Mouse (Mus musculus): ENCODE data around the gene Myrfl. TPM values are rescaled to one million over a fixed set of nuclear protein-coding genes. Genes with fewer than 3 reads are reported as not detected.
A peak's percentile ranks its signal among the peaks of the same experiment; 100 is the strongest.

The Myrfl gene
- polyA plus RNA-seq, 1 experiment from 2014 or later = 0.04 TPM

DNA sequence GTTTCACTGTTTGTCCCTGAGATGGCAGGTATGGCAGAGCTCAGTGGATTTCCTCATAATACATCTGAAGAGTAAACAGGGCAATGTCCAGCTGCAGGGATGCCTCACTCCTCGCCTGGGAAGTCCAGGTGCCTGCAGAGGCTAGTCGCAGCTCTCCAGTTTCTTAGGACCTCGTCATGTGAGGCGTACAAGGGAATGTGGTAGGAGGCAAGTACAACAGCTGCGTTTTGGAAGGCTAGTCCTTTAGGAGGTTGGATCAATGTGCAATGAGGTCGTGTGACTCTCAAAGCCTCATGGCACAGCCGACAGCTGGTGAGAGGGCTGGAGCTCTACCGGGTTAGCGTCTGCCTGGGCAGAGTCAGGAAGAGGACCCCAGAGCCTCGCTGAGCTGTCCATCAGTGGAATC lies 7.8 kb upstream of the Myrfl start:
- Histone ChIP-seq H3K4me3 (no peak overlapping the region), H3K4me1 (no peaks in the 10 kb centered on the region), H3K27ac (no peak overlapping the region), H3K9me3 (replicated peaks) (no peaks in the 10 kb centered on the region), H3K27me3 (ENCODE audit: low read depth, poor library complexity, severe bottlenecking) (no peaks in the 10 kb centered on the region), H3K36me3 (peaks cover 51% of the 10 kb centered on the region)
- WGBS = 91% methylated on average over 10 of the region's 10 CpGs
- no peak for DNase-seq (ENCODE audit: low spot score)

DNA sequence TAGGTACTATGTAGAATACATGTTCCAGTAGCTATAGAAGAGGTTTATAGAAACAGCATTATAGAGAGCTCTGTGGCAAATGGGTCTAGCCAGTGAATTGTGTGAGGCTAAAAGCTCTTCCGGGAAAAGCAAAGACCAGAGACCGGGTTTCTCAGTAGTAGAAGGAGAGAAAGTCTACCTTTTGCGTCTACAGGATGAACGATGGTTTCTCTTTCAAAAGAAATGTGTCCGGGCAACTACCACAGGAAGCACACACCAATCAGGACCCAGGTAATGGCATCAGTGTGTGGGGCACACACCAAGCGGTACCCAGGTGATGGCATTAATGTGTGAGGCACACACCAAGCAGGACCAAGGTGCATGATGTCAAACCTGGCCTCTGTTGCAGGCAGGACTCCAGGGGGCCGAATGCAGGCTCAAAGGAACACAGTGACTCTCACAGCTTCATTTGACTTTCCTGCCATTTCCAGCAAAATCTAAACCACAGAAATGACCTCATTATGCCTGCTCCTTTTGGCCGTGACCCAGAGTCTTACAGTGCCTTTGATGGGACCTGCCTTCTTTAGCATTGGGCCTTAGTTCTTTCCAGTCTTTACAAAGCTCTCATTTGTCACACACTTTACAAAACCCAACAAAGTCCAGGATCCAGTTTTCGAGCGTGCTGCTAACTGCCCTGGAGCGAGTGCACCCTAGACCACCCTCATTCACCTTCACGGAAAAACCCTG lies 1.4 kb downstream of the Myrfl start:
- WGBS = 79% methylated on average over 12 of the region's 12 CpGs
- Histone ChIP-seq H3K27me3 (ENCODE audit: low read depth, poor library complexity, severe bottlenecking) (no peaks in the 10 kb centered on the region), H3K27ac (peak overlapping the region; percentile 21; the same call in 1 of the 2 replicates)

DNA sequence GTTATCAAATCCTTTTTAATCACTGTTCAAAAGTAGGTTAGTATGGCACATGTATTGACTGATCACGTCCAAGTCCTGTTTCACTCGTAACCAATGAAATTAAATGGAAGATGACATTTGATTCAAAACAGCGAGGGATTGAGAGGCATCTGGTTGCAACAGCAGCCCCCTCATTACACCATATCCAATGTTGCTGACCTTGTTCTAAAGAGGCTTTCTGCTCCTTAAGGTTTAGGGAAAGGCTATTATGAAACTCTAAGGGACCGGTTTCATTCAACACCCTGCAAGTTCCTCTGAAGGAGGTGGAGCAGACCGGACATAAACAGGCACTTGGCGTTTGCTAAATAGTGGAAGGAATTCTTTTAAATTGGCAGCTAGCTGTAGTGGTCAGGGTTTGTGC lies 2.2 kb downstream of the Myrfl start:
- DNase-seq (ENCODE audit: low spot score) = no peak
- Histone ChIP-seq H3K27me3 (ENCODE audit: low read depth, poor library complexity, severe bottlenecking) (no peaks in the 10 kb centered on the region), H3K4me3 (no peak overlapping the region), H3K27ac (no peak overlapping the region), H3K36me3 (no peaks in the 10 kb centered on the region), H3K9me3 (replicated peaks) (no peaks in the 10 kb centered on the region), H3K4me1 (peaks cover 51% of the 10 kb centered on the region)
- WGBS = 83% methylated on average over 6 of the region's 6 CpGs

More for the DNA sequence above, 1.4 kb downstream of the Myrfl start:
- Histone ChIP-seq H3K4me3 (no peak overlapping the region), H3K36me3 (no peaks in the 10 kb centered on the region), H3K9me3 (replicated peaks) (no peaks in the 10 kb centered on the region), H3K4me1 (peaks cover 51% of the 10 kb centered on the region)
- no peak for DNase-seq (ENCODE audit: low spot score)

DNA sequence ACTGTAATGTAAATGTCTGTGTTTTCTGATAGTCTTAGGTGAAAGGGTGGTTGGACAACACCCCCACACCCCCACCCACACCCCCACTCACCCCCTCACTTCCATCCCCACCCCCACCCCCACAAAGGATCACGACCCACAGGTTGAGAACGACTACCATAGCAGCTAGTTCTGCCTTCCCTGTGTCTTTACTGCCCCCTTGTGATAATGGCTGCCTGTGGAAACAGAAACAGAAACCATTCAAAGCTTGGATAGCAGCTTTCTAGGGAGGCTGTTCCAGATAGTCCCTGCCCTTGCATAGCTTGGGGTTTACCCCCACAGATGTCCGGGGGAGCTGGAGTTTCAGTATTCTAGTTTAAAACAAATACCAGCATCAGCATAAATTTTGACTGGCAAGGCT lies 3.0 kb downstream of the Myrfl start:
- WGBS = 28% methylated on average over 3 of the region's 3 CpGs
- H3K27me3 ChIP-seq (ENCODE audit: low read depth, poor library complexity, severe bottlenecking) = no peaks in the 10 kb centered on the region
- peaks cover 51% of the 10 kb centered on the region for H3K4me1 ChIP-seq
- DNase-seq (ENCODE audit: low spot score) = peak; percentile 37
- H3K4me3 ChIP-seq = no peak overlapping the region
- H3K27ac ChIP-seq = 0 out of 2 replicates have a peak overlapping the region, but pooled peaks have one; percentile 47
- H3K36me3 ChIP-seq = no peaks in the 10 kb centered on the region
- H3K9me3 ChIP-seq (replicated peaks) = no peaks in the 10 kb centered on the region

DNA sequence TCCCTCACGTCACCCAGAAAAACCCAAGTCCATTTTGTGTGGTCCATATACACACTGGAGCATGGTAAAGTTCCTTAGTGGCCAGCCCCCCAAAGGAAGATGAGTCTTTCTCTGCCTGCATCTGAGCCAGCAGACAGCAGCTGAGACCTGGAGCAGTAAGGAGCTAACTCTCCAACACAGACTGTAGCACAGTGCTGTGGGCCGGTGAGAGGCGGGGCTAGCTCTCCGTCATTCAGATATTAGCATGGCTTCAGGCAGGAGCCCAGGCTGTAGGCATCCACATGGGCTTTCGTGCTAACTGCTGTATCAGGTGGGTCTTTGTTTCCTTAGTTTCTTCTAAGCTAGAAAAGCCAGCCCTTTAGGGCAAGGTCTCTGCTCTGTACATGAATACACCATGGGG lies 6.1 kb downstream of the Myrfl start:
- H3K4me1 ChIP-seq = peaks cover 47% of the 10 kb centered on the region
- 59% methylated on average over 5 of the region's 5 CpGs for WGBS
- peak; percentile 37 for DNase-seq (ENCODE audit: low spot score)
- no peak overlapping the region for H3K27ac ChIP-seq
- no peaks in the 10 kb centered on the region for H3K36me3 ChIP-seq
- H3K9me3 ChIP-seq (replicated peaks) = no peaks in the 10 kb centered on the region
- no peak overlapping the region for H3K4me3 ChIP-seq
- no peaks in the 10 kb centered on the region for H3K27me3 ChIP-seq (ENCODE audit: low read depth, poor library complexity, severe bottlenecking)

DNA sequence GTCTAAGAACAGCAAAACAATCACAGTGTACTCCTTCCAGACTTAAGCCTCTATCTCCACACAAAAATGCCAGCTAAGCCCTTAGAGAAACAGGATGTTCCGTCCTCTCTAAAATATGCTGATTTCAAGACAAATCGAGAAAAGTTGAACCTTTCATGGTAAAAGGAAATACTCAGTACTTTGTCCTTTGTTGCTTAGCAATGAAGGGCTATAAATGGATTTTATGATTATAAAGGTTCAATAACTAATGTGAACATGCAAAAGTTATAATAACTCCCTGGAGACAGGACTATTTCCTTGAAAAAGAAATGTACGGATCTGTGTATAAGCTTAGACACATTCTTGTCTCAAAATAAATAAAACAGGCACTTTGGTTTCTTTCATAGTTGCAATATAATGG lies 12.2 kb downstream of the Myrfl start:
- DNase-seq (ENCODE audit: low spot score) = no peak

DNA sequence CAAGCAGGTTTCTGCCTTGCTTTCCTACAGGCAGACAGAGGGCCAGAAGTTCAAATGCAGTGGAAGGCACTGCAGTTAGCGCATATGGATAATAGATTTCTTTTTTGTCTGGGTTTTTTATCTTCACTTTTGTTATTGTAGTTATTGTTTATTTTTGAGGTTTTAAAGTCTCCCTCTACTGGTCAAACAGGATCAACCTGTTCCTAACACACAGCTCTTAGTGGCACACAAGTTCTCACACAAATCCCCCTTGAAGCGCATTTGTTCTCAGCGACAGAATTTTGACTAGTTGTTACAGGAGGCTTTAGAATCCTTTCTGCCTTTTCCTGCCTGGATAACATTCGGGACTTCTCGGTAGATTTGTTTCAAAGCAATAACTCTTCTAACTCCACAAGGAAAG lies 13.2 kb downstream of the Myrfl start:
- DNase-seq (ENCODE audit: low spot score) = no peak
- H3K27ac ChIP-seq = no peak overlapping the region
- H3K4me3 ChIP-seq = no peak overlapping the region
- WGBS = 71% methylated on average over 5 of the region's 5 CpGs
- H3K4me1 ChIP-seq = no peaks in the 10 kb centered on the region
- no peaks in the 10 kb centered on the region for H3K36me3 ChIP-seq
- H3K27me3 ChIP-seq (ENCODE audit: low read depth, poor library complexity, severe bottlenecking) = no peaks in the 10 kb centered on the region
- H3K9me3 ChIP-seq (replicated peaks) = no peaks in the 10 kb centered on the region

More for the DNA sequence above, 12.2 kb downstream of the Myrfl start:
- Histone ChIP-seq H3K4me3 (no peak overlapping the region), H3K27ac (no peak overlapping the region), H3K27me3 (ENCODE audit: low read depth, poor library complexity, severe bottlenecking) (no peaks in the 10 kb centered on the region), H3K4me1 (no peaks in the 10 kb centered on the region), H3K9me3 (replicated peaks) (no peaks in the 10 kb centered on the region), H3K36me3 (no peaks in the 10 kb centered on the region)
- 90% methylated on average over 3 of the region's 3 CpGs for WGBS

DNA sequence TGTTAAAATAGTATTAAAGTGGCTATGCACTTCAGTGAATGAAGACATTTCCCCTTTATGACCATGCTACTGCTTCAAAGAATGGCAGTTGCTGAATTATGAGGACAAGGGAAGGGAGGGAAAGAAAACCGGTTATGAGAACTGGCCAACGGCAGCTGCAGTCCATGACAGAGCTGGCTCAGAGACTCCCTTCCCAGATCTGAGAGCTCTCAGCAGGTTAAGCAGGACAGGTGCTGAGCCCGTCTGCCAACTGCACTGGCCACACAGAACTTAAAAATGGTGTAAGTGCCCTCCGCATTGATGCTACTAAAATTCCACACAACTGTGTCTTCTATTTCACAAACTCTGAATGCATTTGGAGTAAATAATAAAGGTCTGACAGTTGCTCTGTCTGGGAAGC lies 19.3 kb downstream of the Myrfl start:
- no peak for DNase-seq (ENCODE audit: low spot score)
- no peaks in the 10 kb centered on the region for H3K36me3 ChIP-seq
- H3K27ac ChIP-seq = no peak overlapping the region
- H3K9me3 ChIP-seq (replicated peaks) = no peaks in the 10 kb centered on the region
- H3K4me3 ChIP-seq = no peak overlapping the region
- no peaks in the 10 kb centered on the region for H3K4me1 ChIP-seq
- 87% methylated on average over 4 of the region's 4 CpGs for WGBS
- no peaks in the 10 kb centered on the region for H3K27me3 ChIP-seq (ENCODE audit: low read depth, poor library complexity, severe bottlenecking)

DNA sequence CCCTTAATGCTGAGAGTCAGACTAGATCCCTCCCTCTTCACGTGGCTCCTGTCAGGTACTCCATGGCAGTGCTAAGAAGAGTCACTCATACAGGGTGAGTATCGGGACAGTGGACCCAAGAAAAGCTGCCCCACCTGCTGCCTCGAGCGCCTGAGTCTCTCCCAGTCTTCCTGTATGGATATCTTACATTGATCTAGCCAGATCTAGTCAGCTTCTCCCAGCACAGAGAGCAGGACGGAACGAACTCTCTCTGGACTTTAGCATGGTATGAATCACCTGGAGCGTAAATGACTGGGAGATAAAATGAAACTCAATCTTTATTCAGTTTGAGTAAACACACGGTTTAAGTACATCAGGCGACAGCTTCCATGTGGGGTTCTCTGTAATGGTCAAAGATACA lies 22.2 kb downstream of the Myrfl start:
- Histone ChIP-seq H3K27ac (no peak overlapping the region), H3K36me3 (no peaks in the 10 kb centered on the region), H3K4me1 (no peaks in the 10 kb centered on the region), H3K9me3 (replicated peaks) (no peaks in the 10 kb centered on the region), H3K4me3 (no peak overlapping the region), H3K27me3 (ENCODE audit: low read depth, poor library complexity, severe bottlenecking) (no peaks in the 10 kb centered on the region)
- DNase-seq (ENCODE audit: low spot score) = no peak
- 90% methylated on average over 9 of the region's 9 CpGs for WGBS

DNA sequence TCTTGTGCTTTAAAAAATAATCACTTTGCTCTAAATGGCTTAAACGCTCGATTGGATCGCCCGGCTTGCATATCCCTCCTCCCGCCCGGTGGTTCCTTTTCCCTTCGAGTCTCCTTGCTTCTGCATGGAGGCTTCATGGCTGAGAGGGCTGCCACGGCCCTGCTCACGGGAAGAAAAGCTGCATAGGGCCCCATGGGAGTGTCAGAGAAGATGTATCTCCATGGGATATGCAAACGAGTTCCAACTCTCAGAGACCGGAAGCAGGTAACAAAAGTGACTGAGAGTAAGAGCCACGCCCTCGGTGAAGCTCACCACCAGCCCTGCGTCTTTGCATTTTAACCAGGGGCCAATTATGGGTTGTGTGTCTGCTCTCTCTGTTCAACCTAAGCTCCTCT lies 24.7 kb downstream of the Myrfl start:
- DNase-seq (ENCODE audit: low spot score) = no peak
- H3K4me3 ChIP-seq = no peak overlapping the region
- no peaks in the 10 kb centered on the region for H3K36me3 ChIP-seq
- 82% methylated on average over 14 of the region's 14 CpGs for WGBS
- no peaks in the 10 kb centered on the region for H3K4me1 ChIP-seq
- no peaks in the 10 kb centered on the region for H3K9me3 ChIP-seq (replicated peaks)
- H3K27me3 ChIP-seq (ENCODE audit: low read depth, poor library complexity, severe bottlenecking) = no peaks in the 10 kb centered on the region
- no peak overlapping the region for H3K27ac ChIP-seq

DNA sequence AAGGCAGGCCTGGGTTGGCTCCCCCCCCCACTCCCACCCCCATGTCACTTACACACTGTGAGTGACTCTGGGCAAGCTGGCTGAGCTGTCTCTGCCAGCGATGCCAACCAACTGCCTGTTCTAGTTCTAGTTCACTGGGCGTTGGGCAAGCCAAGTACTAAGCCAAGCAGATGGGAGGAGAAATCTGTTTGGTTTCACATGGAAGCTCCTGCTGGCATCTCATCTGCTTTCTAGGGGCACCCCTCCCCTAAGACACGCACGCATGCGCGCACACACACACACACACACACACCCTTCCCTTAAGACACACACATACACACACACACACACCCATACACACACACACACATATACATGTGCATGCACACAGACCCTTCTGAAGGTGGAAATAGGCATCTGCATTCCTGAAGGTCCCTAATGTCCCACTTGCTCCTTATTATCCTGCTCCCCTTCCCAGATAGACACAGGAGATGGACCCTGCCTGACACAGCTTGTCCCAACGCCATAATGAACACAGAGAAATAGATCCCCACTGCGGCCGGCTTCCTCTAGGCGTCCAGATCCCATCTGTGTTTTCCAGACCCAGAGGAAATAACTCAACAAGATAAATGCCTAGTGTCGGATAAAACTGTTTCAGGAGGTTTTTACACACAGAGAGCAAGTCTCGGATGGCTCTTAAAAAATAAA lies 25.2 kb downstream of the Myrfl start:
- Histone ChIP-seq H3K4me3 (no peak overlapping the region), H3K4me1 (no peaks in the 10 kb centered on the region), H3K27me3 (ENCODE audit: low read depth, poor library complexity, severe bottlenecking) (no peaks in the 10 kb centered on the region), H3K27ac (no peak overlapping the region), H3K36me3 (no peaks in the 10 kb centered on the region), H3K9me3 (replicated peaks) (no peaks in the 10 kb centered on the region)
- no peak for DNase-seq (ENCODE audit: low spot score)
- WGBS = 84% methylated on average over 12 of the region's 12 CpGs

DNA sequence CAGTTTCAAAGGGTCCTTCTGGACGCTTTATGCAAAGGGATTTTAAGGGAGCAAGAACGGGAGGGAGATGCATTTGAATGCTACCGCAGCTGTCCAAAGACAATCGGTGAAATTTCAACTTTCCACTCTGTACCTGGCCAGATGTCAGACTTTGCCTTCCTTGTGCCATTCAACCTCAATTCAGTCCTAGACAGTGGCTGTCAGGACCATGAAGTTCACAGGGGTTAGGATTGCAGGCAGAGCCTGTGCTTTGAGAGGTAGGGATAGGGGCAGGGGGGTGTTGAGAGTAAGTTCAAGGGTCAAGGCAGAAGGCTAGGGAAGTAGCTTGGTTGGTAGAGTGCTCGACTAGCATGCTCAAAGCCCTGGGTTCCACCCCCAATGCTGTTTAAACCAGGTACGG lies 25.9 kb downstream of the Myrfl start:
- DNase-seq (ENCODE audit: low spot score) = no peak
- Histone ChIP-seq H3K36me3 (no peaks in the 10 kb centered on the region), H3K4me1 (no peaks in the 10 kb centered on the region), H3K27me3 (ENCODE audit: low read depth, poor library complexity, severe bottlenecking) (no peaks in the 10 kb centered on the region), H3K27ac (no peak overlapping the region), H3K9me3 (replicated peaks) (no peaks in the 10 kb centered on the region), H3K4me3 (no peak overlapping the region)
- WGBS = 89% methylated on average over 6 of the region's 6 CpGs

DNA sequence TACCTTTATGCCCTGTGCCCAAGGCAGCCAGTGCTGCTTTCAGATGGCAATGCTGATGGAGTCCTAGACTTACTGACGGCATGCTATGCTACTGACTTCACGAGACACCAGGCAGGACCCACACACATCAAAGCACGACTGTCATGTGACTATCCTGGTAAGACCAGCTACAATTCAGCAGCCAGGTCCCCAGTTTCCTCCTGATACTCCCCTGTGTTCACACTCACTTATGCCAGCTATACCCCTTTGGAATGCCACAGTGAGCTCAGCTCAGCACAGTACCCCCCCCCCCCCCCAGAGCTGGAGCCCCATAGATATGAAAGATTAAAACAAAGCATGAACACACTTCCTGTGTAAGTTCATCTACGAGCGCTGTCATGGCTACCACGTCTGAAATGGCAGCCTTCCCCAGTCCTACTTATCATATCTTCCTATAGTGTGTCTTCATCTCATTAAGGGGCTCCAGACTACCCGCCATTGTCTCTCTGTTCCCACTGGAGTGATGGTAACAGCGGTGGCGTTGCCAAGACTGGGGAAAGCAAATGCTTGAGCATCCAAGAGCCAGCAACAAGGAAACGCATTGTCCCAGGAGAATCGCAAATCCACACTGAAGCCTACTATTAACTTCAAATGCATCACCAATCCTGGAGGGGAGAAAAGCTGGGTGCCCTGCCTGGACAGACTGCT lies 43.4 kb downstream of the Myrfl start:
- Histone ChIP-seq H3K4me1 (peaks cover 11% of the 10 kb centered on the region), H3K4me3 (no peak overlapping the region), H3K36me3 (no peaks in the 10 kb centered on the region), H3K9me3 (replicated peaks) (no peaks in the 10 kb centered on the region), H3K27me3 (ENCODE audit: low read depth, poor library complexity, severe bottlenecking) (no peaks in the 10 kb centered on the region), H3K27ac (no peak overlapping the region)
- no peak for DNase-seq (ENCODE audit: low spot score)
- WGBS = 91% methylated on average over 11 of the region's 11 CpGs
